Mouse (Mus musculus): ENCODE results near the gene Necap2.
A peak's percentile ranks its signal among the peaks of the same experiment; 100 is the strongest.

Gene Necap2

DNA sequence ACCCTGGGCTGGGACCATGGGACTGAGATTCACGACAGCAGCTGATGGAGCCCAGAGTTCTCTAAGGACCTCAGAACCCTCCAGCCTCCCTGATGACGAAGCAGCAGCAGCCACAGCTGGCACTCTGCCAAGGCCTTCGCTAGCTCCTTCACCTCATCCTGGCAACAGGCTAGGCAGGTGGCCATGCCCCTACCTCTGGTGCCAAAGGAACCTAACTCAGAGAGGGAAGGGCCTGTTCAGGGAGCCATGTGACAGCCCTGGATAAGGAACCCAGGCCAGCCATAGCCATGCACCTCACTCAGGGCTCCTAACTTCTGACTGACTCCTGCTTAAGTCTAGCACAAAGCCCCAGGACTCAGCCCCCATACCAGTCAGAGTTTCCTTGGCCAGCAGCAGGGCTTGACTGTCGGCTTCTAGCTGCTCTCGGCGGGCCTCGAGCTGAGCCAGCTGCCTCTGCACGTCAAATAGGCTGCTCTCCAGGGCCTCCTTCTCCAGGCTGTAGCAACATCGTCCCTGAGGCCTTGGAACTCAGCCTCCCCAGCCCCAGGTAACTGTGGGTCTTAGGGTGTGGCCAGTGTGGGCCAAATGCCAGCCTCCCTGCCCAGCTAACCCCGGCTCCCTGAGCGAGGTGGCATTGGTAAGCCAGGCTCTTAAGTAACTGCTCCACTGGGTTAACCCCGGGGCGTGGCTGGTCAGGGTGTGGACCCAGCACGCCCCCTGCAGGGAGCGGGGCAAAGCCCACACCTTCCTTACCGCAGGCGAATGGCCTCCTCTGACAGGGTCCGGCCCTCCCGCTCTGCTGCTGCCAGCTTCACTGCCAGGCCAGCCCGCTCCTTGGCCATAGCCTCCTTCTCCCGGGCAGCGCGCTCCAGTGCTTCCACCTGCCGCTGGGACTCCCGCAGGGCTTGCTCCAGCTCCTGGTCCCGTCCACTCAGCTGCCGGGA lies 44.3 kb downstream of the Necap2 start:
- DNase-seq (ENCODE audit: low read depth in 1 of 2, low spot score in 2 of 2), result no peak

DNA sequence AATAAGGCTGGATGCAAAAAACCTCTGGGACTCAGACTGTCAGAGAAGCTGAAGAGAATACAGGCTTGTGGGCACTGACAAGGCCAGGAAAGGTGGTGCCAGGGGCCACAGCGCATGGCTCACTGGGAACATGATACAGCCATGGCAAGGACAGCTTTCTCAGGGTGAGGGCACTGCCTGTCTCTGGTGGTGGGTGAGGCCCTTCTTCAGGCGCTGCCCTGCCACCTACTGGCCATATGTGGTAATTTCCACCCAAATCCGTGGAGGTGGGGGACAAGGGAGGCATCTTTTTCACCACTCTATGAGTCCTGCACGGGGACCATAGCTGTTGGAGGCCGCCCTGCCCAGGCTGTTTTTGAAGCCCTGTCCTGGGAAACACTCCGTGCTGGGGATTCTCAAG lies 46.4 kb downstream of the Necap2 start:
- DNase-seq (ENCODE audit: low read depth in 1 of 2, low spot score in 2 of 2), result peak; percentile 45 to 70

DNA sequence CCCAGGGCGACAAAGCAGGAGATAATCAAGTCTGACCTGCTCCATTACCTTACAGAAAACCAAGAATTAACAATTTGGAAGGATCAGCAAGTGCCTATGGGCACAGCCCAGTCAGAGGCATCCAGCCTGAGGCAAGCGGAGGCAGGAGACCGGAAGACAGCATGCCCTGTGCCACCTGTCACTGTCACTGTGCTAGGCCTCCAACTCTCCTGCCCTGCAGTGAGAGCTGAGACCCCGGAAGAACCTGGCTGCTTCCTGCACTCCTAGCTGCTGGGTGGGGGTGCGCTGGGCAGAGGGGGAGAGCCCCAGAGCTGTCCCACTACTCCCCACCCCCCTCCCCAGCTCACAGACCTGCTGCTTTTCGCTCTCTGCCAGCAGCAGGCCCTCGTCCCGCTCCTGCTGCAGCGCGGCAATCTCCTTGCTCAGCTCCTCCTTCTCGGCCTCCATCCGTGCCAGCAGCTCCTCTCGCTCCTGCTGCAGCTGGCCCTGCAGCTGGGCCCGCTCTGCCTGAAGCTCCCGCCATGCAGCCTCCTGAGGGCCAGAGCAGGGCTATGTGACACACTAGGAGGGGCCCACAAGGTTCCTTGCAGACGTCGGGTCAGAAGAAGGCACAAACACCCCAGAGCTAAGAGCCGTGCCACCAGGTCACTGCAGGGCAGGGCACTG lies 47.5 kb downstream of the Necap2 start:
- no peak for DNase-seq (ENCODE audit: low read depth in 1 of 2, low spot score in 2 of 2)

DNA sequence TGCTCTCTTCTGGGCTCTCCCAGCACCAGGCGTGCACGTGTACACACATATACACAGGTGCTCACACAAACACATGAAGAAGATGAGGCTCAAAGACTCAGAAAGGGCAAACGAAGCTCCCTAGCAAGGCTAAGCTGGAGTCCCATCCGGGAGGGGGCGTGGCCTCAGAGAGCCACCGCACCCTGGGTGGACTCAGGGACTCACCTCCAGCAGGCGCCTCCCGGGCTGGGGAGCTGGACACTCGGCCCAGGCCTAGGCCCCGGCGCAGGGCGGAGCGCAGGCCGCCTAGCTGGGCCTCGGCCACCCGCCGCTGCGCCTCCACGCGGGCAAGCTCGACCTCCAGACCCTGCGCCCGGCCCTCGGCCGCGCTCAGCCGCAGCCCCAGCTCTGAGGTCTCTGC lies 53.2 kb downstream of the Necap2 start:
- DNase-seq (ENCODE audit: low read depth in 1 of 2, low spot score in 2 of 2), result no peak

DNA sequence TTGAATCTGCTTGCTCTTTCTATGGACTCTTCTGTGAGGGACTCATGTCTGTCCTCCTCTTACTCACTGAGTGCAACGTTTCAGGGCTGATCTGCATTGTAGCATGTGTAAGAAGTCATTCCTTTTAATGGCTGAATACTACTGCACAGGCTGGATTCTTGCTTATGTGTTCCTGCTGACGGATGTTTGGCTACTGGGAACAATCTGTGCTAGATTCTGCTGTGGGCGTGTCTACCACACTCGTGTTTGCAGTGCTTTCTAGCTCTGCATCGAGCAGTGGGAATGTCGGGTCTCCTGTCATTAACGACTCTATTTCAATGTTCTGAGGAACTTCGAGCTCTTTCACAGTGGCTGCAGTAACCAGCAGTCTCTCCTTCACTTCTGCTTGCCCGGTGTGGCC lies 54.1 kb downstream of the Necap2 start:
- no peak for DNase-seq (ENCODE audit: low read depth in 1 of 2, low spot score in 2 of 2)

DNA sequence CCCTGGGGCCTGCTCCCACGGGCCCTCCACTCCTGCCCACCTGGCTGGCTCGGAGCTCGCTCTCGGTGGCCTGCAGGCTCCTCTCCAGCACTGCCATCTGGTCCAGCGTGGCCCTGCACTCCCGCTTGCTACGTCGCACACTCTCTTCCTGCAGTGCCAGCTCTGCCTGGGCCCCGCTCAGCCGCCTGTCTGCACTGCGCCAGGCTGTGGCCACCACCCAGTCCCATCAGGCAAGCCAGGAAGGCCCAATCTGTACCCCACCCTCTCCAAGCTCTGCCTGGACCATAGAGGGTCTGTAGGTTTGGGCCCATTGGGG lies 56.6 kb downstream of the Necap2 start:
- no peak for DNase-seq (ENCODE audit: low read depth in 1 of 2, low spot score in 2 of 2)

DNA sequence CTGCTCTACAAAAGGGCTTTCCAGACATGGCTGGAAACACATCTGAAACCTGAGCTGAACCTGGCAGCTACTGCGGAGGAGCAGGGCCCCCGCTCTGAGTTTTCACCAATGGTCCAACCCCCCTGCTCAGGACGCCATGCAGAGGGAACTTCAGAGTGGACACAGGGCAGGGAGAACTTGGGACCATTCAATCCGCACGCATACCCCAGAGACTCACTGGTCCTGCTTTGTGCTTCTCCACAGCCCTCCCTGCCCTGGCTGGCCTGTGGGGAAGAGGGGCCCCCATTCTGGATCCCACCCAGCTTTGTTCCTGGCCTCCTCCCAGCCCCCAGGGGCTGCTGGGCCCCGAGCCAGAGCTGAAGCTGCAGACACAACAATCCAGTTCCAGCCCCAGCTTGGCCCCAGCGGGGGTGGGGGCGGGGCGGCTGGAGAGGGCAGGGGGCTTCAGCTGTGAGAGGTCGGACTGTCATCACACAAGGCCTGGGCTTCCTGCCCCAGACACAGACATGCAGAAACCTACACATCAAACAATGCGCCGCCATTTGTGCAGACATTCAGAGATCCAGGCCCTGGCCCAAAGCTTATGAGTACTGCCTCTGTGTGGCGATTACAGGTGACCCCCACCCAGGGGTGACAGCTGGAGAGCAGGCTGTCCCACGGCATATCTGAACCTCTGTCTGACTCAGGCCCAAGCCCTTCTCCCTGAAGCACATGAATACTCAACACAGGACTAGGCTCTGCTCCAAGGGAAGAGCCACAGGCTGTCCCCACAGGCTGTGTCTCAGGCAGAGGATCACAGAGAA lies 57.1 kb downstream of the Necap2 start:
- no peak for DNase-seq (ENCODE audit: low read depth in 1 of 2, low spot score in 2 of 2)

DNA sequence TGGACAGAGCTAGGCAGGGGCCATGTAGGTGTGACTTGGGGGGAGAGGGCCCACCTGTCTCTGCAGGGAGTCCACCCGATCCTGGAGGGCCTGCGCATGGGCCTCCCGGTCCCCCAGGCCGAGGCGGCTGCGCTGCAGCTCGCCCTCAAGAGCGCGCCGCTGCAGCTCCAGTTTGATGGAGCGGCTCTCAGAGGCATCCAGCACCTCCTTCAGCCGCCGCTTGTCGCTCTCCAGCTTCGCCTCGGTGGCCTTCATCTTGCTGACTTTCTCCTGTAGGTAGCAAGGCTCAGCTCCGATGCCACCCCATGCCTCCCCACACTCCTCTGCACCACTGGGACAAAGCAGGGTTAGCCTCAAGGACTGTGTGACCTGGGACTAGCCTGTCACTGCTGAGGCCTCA lies 57.9 kb downstream of the Necap2 start:
- DNase-seq (ENCODE audit: low read depth in 1 of 2, low spot score in 2 of 2), result no peak

DNA sequence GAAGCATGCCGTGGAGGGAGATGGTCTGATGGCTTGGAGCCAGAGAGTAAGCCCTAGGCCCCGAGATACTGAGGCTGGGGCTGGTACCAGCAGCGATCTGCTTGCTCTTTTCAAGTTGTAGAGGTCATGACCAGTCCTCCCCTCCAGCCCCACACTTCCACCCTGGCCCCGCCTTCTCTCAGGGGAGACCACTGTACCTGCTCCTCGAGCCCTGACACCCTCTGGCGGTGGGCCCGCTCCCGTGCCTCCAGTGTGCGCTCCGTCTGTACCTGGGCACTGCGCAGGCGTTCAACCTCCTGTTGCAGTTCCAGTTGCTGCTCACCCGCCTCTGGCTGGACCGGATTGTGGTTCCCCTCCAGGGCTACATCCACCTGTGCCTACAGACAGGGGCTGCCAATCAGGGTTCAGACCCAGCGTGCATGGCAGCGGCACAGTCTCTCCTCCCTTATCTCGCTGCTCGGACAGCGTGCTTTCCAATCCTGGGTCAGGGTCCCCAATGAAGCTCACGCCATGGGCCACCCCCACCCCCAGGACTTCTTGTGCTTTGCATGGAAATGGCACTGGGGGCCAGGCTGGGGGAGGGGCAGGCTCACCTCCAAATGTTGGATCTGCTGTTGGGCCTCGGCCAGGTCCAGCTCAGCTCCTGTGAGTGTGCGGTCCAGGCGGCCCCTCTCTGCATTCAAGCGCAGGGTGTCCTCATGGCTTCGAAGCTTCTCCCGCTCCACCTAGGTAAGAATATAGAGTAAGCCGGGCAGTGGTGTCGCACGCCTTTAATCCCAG lies 60.3 kb downstream of the Necap2 start:
- no peak for DNase-seq (ENCODE audit: low read depth in 1 of 2, low spot score in 2 of 2)
